Mouse (Mus musculus) small intestine, adult 2 months (tissue): ENCODE results near the gene Gm11214. TPM values are rescaled to one million over a fixed set of nuclear protein-coding genes. Genes with fewer than 3 reads are reported as not detected.

Experiments used
- H3K27ac ChIP-seq: fragments of 200-500 bp; 2 replicates; pipeline ENCODE4 v1.5.1; 2012; ENCODE audit warnings: low read depth, low read length, control low read depth, inconsistent platforms; ENCODE audit not compliant: insufficient read depth
- H3K27me3 ChIP-seq: fragments of 200-500 bp; 2 replicates; pipeline ENCODE4 v1.6.1; 2012; ENCODE audit warnings: mild to moderate bottlenecking, moderate library complexity, low read length, inconsistent platforms; ENCODE audit not compliant: control insufficient read depth, insufficient read depth
- H3K36me3 ChIP-seq: fragments of 200-500 bp; 2 replicates; pipeline ENCODE4 v1.6.1; 2012; ENCODE audit warnings: mild to moderate bottlenecking, low read length, control low read depth, inconsistent platforms; ENCODE audit not compliant: control insufficient read depth, insufficient read depth
- H3K4me1 ChIP-seq: fragments of 200-500 bp; 2 replicates; pipeline ENCODE4 v1.6.1; 2012; ENCODE audit warnings: low read length, inconsistent platforms, mixed read lengths; ENCODE audit not compliant: control insufficient read depth, insufficient read depth, insufficient read length
- H3K4me3 ChIP-seq: fragments of 200-500 bp; 2 replicates; pipeline ENCODE4 v1.5.1; 2012; ENCODE audit warnings: low read depth, mild to moderate bottlenecking, control low read depth, inconsistent platforms, low read length, moderate library complexity
- CTCF ChIP-seq: fragments of 200-500 bp; IDR thresholded peaks from 2 replicates; pipeline ENCODE4 v1.5.1; 2012; ENCODE audit warnings: low read depth, mild to moderate bottlenecking, control low read depth, inconsistent platforms, low read length, moderate library complexity, mixed read lengths; ENCODE audit not compliant: insufficient replicate concordance, insufficient read length; ENCODE audit errors: extremely low read depth
- POLR2A ChIP-seq: fragments of 200-500 bp; IDR thresholded peaks from 2 replicates; pipeline ENCODE4 v1.6.1; 2012; ENCODE audit warnings: low read depth, mild to moderate bottlenecking, control low read depth, inconsistent platforms, low read length, moderate library complexity
- WGBS: fragments of 180-500 bp; shearing (Covaris S2); methylation state at CpG from one replicate; pipeline ENCODE4 v1.1.7; 2018; 5-methylcytosine and 5-hydroxymethylcytosine counted together
- polyA plus RNA-seq: library from polyadenylated mRNA; depleted of rRNA; stranded (reverse); fragments of >200 nt; gene quantifications from 2 replicates; pipeline ENCODE4 v1.2.3, GENCODE M21; 2012; rRNA removed

The Gm11214 gene
- not detected in 2 replicates for polyA plus RNA-seq

- H3K4me3 ChIP-seq: no peak within 1 kb of the TSS
Observed at GRCm38 (mm10) chr4:63663279-63663678, at the start of gene Gm11214. Gm11214 (minus strand) TSS chr4:63663379.

GRCm38 (mm10) chr4:63711886-63712285 is 48.7 kb upstream of the Gm11214 start:
- Histone ChIP-seq H3K4me3 (no peak overlapping the region), H3K36me3 (no peaks in the 10 kb centered on the region), H3K27me3 (no peaks in the 10 kb centered on the region), H3K27ac (no peak overlapping the region), H3K4me1 (peaks cover 13% of the 10 kb centered on the region; the same call in 1 of the 2 replicates)
- TF ChIP-seq CTCF (no peak), POLR2A (no peak)
- WGBS: 91% methylated on average over 5 of the region's 5 CpGs

More at GRCm38 (mm10) chr4:63663279-63663678, at the start of gene Gm11214:
- TF ChIP-seq CTCF (no peak), POLR2A (no peak)
- Histone ChIP-seq H3K27me3 (no peaks in the 10 kb centered on the region), H3K36me3 (no peaks in the 10 kb centered on the region), H3K27ac (no peak within 1 kb of the TSS), H3K4me1 (no peaks in the 10 kb centered on the region)
- 92% methylated on average over 6 of the region's 6 CpGs for WGBS

GRCm38 (mm10) chr4:63710431-63711220 is 47.4 kb upstream of the Gm11214 start:
- peak overlapping the region; percentile 36; the same call in 1 of the 2 replicates for H3K27ac ChIP-seq
- H3K27me3 ChIP-seq: no peaks in the 10 kb centered on the region
- no peaks in the 10 kb centered on the region for H3K36me3 ChIP-seq
- peaks cover 13% of the 10 kb centered on the region; the same call in 1 of the 2 replicates for H3K4me1 ChIP-seq
- 41% methylated on average over 8 of the region's 8 CpGs for WGBS
- no peak overlapping the region for H3K4me3 ChIP-seq
- no peak for TF ChIP-seq POLR2A
- no peak for TF ChIP-seq CTCF

GRCm38 (mm10) chr4:63706279-63706971 is 43.2 kb upstream of the Gm11214 start:
- Histone ChIP-seq H3K4me1 (peaks cover 13% of the 10 kb centered on the region; the same call in 1 of the 2 replicates), H3K27me3 (no peaks in the 10 kb centered on the region), H3K27ac (no peak overlapping the region), H3K4me3 (no peak overlapping the region), H3K36me3 (no peaks in the 10 kb centered on the region)
- 72% methylated on average over 1 of the region's 1 CpGs for WGBS
- TF ChIP-seq POLR2A (no peak), CTCF (no peak)

GRCm38 (mm10) chr4:63704232-63704631 is 41.1 kb upstream of the Gm11214 start:
- Histone ChIP-seq H3K27me3 (no peaks in the 10 kb centered on the region), H3K4me3 (no peak overlapping the region), H3K27ac (no peak overlapping the region), H3K4me1 (no peaks in the 10 kb centered on the region; the same call in 1 of the 2 replicates), H3K36me3 (no peaks in the 10 kb centered on the region)
- 69% methylated on average over 5 of the region's 5 CpGs for whole genome bisulfite sequencing
- no peak for TF ChIP-seq POLR2A
- no peak for TF ChIP-seq CTCF

GRCm38 (mm10) chr4:63703686-63704085 is 40.5 kb upstream of the Gm11214 start:
- peaks cover 2% of the 10 kb centered on the region; the same call in 1 of the 2 replicates for H3K4me1 ChIP-seq
- no peak for TF ChIP-seq POLR2A
- no peak for TF ChIP-seq CTCF

More at GRCm38 (mm10) chr4:63703686-63704085, 40.5 kb upstream of the Gm11214 start:
- H3K4me3 ChIP-seq: no peak overlapping the region
- no peaks in the 10 kb centered on the region for H3K27me3 ChIP-seq
- no peak overlapping the region for H3K27ac ChIP-seq
- no peaks in the 10 kb centered on the region for H3K36me3 ChIP-seq
- WGBS: 87% methylated on average over 2 of the region's 2 CpGs
